Mouse (Mus musculus): ENCODE data around the gene Fignl2.

DNA sequence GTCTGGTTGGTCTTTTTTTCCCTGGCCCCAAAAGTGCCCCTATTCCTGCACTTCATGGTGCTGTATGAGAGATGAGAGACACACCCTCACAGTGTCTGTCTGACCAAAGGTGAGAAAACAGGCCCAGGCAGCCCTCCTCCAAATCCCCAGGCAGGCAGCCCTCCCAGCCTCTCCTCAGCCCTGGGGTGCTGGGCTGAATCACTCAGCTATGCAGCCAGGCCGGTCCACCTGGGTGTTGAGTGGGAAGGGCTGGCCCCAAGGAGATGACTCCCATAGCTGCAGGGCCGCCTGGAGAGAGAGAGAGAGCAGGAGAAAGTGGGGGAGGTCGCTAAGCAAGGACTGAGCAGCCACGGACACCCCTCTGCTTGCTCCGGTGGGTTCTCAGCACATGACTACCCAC, 7.6 kb downstream of the Fignl2 start:
- TF ChIP-seq POLR2A (IDR thresholded peaks at IDR 0.05; ENCODE audit: low read depth, low read length): no peak
- TF ChIP-seq JUND (conservative IDR thresholded peaks at IDR 0.05; ENCODE audit: low read depth, low read length): no peak
- no peak for TF ChIP-seq TCF12 (IDR thresholded peaks at IDR 0.05; ENCODE audit: low read depth, low read length)
- TF ChIP-seq NRF1 (IDR thresholded peaks at IDR 0.05; ENCODE audit: low read depth, low read length): no peak
- TF ChIP-seq EP300 (IDR thresholded peaks at IDR 0.05; ENCODE audit: low read length): no peak
- no peak for TF ChIP-seq JUN (IDR thresholded peaks at IDR 0.05; ENCODE audit: insufficient read depth, low read depth, low read length)
